Mouse (Mus musculus) ES-E14 (cell line): ENCODE results near the gene Prlh. TPM values are rescaled to one million over a fixed set of nuclear protein-coding genes. Genes with fewer than 3 reads are reported as not detected.

ENCODE experiments used
- DNase-seq: peaks from one replicate; pipeline ENCODE4 v3.0.0-alpha.2; 2013; ENCODE audit warnings: low read depth, low spot score
- H3K27ac ChIP-seq: 2 replicates; pipeline ENCODE4 v1.5.1; 2012; ENCODE audit warnings: low read depth, mild to moderate bottlenecking, low read length, moderate library complexity, mixed read lengths; ENCODE audit not compliant: poor library complexity, insufficient read depth, severe bottlenecking
- H3K36me3 ChIP-seq: 2 replicates; pipeline ENCODE4 v1.6.1; 2012; ENCODE audit warnings: mild to moderate bottlenecking, low read length, moderate library complexity, mixed read lengths; ENCODE audit not compliant: control insufficient read depth, poor library complexity, insufficient read depth, severe bottlenecking
- H3K4me1 ChIP-seq, 2 experiments: fragments of 150-350 bp in 1 of 2; sonication (generic) in 1 of 2; 2 replicates each; pipeline ENCODE4 v1.6.1; 2012; ENCODE audit warnings: low read length in 2 of 2, mild to moderate bottlenecking in 1 of 2, mixed read lengths in 1 of 2; ENCODE audit not compliant: control insufficient read depth in 2 of 2, insufficient read depth in 2 of 2, poor library complexity in 1 of 2
- H3K4me3 ChIP-seq, 2 experiments: fragments of 150-350 bp in 1 of 2; sonication (generic) in 1 of 2; 2 replicates each; pipeline ENCODE4 v1.5.1; 2012; ENCODE audit warnings: low read length in 2 of 2, low read depth in 1 of 2, mild to moderate bottlenecking in 1 of 2, mixed read lengths in 1 of 2; ENCODE audit not compliant: insufficient read depth in 1 of 2, poor library complexity in 1 of 2, severe bottlenecking in 1 of 2
- H3K9ac ChIP-seq: 2 replicates; pipeline ENCODE4 v1.6.1; 2012; ENCODE audit warnings: low read depth, mild to moderate bottlenecking, low read length, mixed read lengths; ENCODE audit not compliant: poor library complexity, insufficient read depth, severe bottlenecking
- H3K9me3 ChIP-seq: fragments of 150-350 bp; sonication (generic); 2 replicates; pipeline ENCODE4 v1.6.1; 2012; ENCODE audit warnings: low read depth, mild to moderate bottlenecking, low read length; ENCODE audit not compliant: control insufficient read depth, insufficient read depth
- CHD2 ChIP-seq: IDR thresholded peaks from 2 replicates; pipeline ENCODE4 v1.6.1; 2014; ENCODE audit warnings: mild to moderate bottlenecking, low read depth, low read length, inconsistent platforms
- HCFC1 ChIP-seq: IDR thresholded peaks from 2 replicates; pipeline ENCODE4 v1.6.1; 2012; ENCODE audit warnings: low read length, inconsistent platforms, borderline replicate concordance; ENCODE audit not compliant: insufficient read depth
- MAFK ChIP-seq: IDR thresholded peaks from 2 replicates; pipeline ENCODE4 v1.6.1; 2014; ENCODE audit warnings: mild to moderate bottlenecking, low read depth, low read length, inconsistent platforms; ENCODE audit not compliant: insufficient read depth
- ZC3H11A ChIP-seq: IDR thresholded peaks from 2 replicates; pipeline ENCODE4 v1.6.1; 2012; ENCODE audit warnings: low read depth, mild to moderate bottlenecking, inconsistent platforms, low read length, borderline replicate concordance
- ZNF384 ChIP-seq: IDR thresholded peaks from 2 replicates; pipeline ENCODE4 v1.6.1; 2012; ENCODE audit warnings: low read depth, low read length, inconsistent platforms
- in situ Hi-C, 2 experiments: fragments of 600-800 bp; cut with MboI; formaldehyde crosslinking; loops; one replicate each; pipeline ENCODE4 v1.15.1; 2025; ENCODE audit warnings: low sequenced_read_pairs in 2 of 2, inconsistent platforms in 1 of 2; ENCODE audit not compliant: unreplicated experiment in 2 of 2
- total RNA-seq: library from RNA; depleted of rRNA; stranded (reverse); fragments of 300-350 nt; gene quantifications from 2 replicates; pipeline ENCODE4 v1.2.3, GENCODE M21; 2012

The Prlh gene
- total RNA-seq, 1 experiment = not detected

DNA sequence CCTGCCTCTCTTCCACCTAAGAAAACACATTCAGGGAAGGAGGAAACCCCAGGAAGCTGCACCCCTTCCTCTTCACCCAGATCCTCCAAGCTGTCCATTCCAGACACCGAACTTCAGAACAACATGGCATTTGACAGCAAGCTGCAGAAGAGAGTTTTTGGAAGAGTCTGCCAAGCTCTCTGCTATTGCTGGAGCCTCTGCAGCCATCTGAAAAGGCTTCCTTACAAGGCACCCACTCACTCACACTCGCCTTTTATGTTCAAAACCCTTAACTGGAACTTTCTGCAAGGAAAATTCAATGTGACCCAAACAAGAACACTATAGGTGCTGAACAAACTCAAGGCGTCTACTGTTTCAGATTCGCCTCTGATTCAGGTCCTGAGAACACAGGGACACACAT lies 15.7 kb downstream of the Prlh start:
- in situ Hi-C loops = loop anchor here in 1 of 2 experiments (25.0 kb wide), 1 partner anchor 331 kb away; no protein-coding TSS in a partner anchor
- no peak for TF ChIP-seq ZNF384
- TF ChIP-seq HCFC1 = no peak
- no peak for TF ChIP-seq MAFK
- no peak for TF ChIP-seq CHD2
- no peak for TF ChIP-seq ZC3H11A
- DNase-seq = no peak
- no peaks in the 10 kb centered on the region for H3K36me3 ChIP-seq
- no peak overlapping the region for H3K4me3 ChIP-seq
- H3K27ac ChIP-seq = no peak overlapping the region
- no peak overlapping the region for H3K9ac ChIP-seq
- H3K9me3 ChIP-seq = no peaks in the 10 kb centered on the region
- peaks cover 0 to 5% of the 10 kb centered on the region in 2 experiments; a peak in 1 of 4 replicates for H3K4me1 ChIP-seq

DNA sequence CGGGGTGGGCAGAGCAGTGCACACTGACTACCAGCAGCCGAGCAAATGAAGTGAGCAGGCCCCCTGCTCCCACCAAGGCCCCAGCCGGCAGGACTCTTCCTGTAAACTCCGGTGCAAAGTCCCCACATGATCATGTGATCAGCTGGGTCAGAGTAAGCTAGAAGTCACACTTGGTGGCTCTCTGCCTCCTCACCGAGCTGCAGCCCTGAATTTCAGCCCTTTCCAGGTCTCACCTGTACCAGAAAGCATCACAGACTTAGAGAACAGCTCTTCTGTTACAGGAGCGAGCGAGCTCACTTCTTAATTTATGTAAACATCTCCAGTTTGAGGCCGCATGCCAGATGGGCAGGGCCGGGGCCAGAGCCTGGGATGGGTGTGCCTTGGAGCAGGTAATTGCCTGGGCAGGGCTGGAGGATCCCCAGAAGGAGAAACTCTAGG lies 16.5 kb downstream of the Prlh start, which contains the start of gene Rab17:
Gene Rab17, minus strand, starts transcription at position 315 of the 438 bp plus-strand sequence.
- H3K4me1 ChIP-seq = peaks cover 0 to 5% of the 10 kb centered on the region in 2 experiments; a peak in 1 of 4 replicates
- in situ Hi-C loops = loop anchor here in 1 of 2 experiments (25.0 kb wide), 1 partner anchor 332 kb away; no protein-coding TSS in a partner anchor
- no peak for TF ChIP-seq HCFC1
- TF ChIP-seq ZC3H11A = no peak
- no peak for TF ChIP-seq MAFK
- TF ChIP-seq CHD2 = no peak
- no peak for TF ChIP-seq ZNF384
- no peak within 1 kb of the TSS for H3K27ac ChIP-seq
- DNase-seq = no peak
- no peak within 1 kb of the TSS for H3K9ac ChIP-seq
- H3K36me3 ChIP-seq = no peaks in the 10 kb centered on the region
- no peak within 1 kb of the TSS for H3K4me3 ChIP-seq
- no peaks in the 10 kb centered on the region for H3K9me3 ChIP-seq

DNA sequence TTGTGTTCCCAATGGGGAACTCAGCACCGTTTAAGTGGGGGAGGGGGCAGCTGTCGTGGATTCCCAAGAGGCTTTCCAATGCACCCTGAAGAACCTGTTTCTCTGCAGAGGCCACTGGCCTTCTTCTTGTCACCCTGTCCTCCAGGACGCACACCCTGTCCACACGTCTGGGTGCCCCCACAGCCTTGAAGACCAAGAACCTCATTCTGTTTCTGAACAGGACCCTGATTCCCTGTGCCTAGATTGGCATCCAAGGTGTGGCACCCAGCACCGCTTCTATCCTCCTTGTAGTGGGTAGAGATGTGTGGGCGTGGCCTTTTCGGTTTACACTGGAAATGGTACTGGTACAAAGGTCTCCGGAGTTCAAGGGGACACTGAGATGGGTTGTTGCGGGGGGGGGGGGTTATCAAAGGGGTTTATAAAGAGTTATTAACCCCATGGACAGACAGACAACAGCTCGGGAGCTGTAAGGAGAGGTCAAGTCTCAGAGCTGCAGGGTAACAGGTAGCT lies 17.0 kb downstream of the Prlh start:
- TF ChIP-seq CHD2 (no peak), MAFK (no peak)
- Histone ChIP-seq H3K27ac (no peak overlapping the region), H3K36me3 (no peaks in the 10 kb centered on the region), H3K4me3 (no peak overlapping the region), H3K4me1 (peaks cover 0 to 5% of the 10 kb centered on the region in 2 experiments; a peak in 1 of 4 replicates), H3K9me3 (no peaks in the 10 kb centered on the region), H3K9ac (no peak overlapping the region)
- DNase-seq = no peak
- in situ Hi-C loops = loop anchor here (10.0 to 25.0 kb wide), 2 partner anchors 135 to 333 kb away; no protein-coding TSS in a partner anchor

DNA sequence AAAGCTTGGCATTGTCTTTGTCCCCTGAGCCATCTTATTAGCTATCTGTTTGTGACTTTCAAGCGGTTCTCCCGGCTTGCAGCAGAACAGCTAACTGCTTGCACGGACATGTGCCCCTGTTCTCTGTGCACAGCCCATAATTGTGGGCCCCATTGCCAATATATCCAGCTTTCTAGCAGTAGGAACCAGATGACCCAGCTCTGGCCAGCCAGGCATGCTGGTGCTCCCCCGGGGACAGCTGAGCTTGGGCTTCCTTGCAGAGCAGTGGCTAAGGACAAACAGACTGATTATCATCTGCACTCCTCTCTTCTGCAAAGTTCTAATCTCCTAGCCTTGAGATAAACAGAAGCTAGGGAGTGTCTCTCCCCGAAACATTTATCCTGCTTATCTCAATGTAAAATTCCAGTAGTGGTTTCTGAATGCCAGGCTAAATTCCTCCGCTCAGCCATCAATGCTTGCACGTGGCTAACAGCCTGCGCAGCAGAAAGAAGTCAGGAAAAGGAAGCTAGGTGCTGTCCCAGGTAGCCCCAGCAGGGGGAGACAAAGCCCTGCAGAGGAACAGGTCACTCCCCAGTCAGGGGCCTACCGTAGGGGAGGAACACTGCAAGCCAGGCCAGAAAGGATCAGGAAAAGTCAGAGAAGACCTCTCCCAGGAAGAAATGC lies 20.1 kb downstream of the Prlh start:
- TF ChIP-seq ZC3H11A = peak; percentile 80; the same call in 1 of the 2 replicates
- TF ChIP-seq ZNF384 = no peak
- TF ChIP-seq CHD2 = no peak
- Histone ChIP-seq H3K4me1 (peaks cover 0 to 5% of the 10 kb centered on the region in 2 experiments; a peak in 1 of 4 replicates), H3K27ac (no peak overlapping the region), H3K9me3 (no peaks in the 10 kb centered on the region), H3K9ac (no peak overlapping the region), H3K36me3 (no peaks in the 10 kb centered on the region), H3K4me3 (no peak overlapping the region)
- in situ Hi-C loops = loop anchor here (10.0 to 25.0 kb wide), 2 partner anchors 132 to 336 kb away; no protein-coding TSS in a partner anchor
- DNase-seq = peak; percentile 74
